Mouse (Mus musculus) stomach, adult 2 months (tissue): ENCODE data around the gene Nmi. TPM values are rescaled to one million over a fixed set of nuclear protein-coding genes. Genes with fewer than 3 reads are reported as not detected.

ENCODE experiments used
- polyA plus RNA-seq: library from polyadenylated mRNA; depleted of rRNA; stranded (reverse); fragments of >200 nt; gene quantifications from 2 replicates; pipeline ENCODE4 v1.2.3, GENCODE M21; 2012; rRNA removed

The Nmi gene
- 0.28 and 0.83 TPM in 2 replicates for polyA plus RNA-seq

GRCm38 (mm10) chr2:51973410-51973968 lies at the start of gene Nmi:
TSS of gene Nmi (minus strand) at chr2:51973494.

GRCm38 (mm10) chr2:51934574-51935334 lies 38.5 kb downstream of the Nmi start, which contains the start of gene Rbm43:
TSS of gene Rbm43 (minus strand) at chr2:51935163.

Other genes with a start within 250 kb of the Nmi start
- 2.5 and 3.0 TPM in 2 replicates for gene Rbm43, start 38.3 kb downstream of the Nmi start, polyA plus RNA-seq
- 0.05 and 0.10 TPM in 2 replicates for gene Tnfaip6, start 64.5 kb upstream of the Nmi start, polyA plus RNA-seq
- gene Rif1, start 99.3 kb upstream of the Nmi start, polyA plus RNA-seq = 0.02 and 0.05 TPM in 2 replicates